10 mouse cellular contexts compared by ENCODE assay signal in genomic region chr9:60309786-60310711, GRCm38 (mm10).
A peak's percentile ranks its signal among the peaks of the same experiment; 100 is the strongest.
DNase-seq lines count a peak whose midpoint lies in the region; ATAC-seq lines count a peak whose summit lies in the region.
"Had no signal": no experiment of that assay in that cellular context is flagged by ENCODE, and none has a peak within 500 bp of the region (broad histone marks: within the 10 kb centered on the region; RNA-seq: fewer than 3 reads in every experiment).

No protein-coding gene starts in this region.

- H3K4me1 ChIP-seq in heart, embryonic 16.5 days (ENCODE audit: control insufficient read depth, insufficient read depth, low read length): no peaks in the 10 kb centered on the region
- H3K4me1 ChIP-seq in midbrain, embryonic 14.5 days (ENCODE audit: control insufficient read depth, insufficient read depth, low read length): peaks cover 18% of the 10 kb centered on the region

- H3K4me3 ChIP-seq in heart, embryonic 16.5 days (ENCODE audit: low read length): no peak overlapping the region
- no peak overlapping the region for H3K4me3 ChIP-seq in midbrain, embryonic 14.5 days (replicated peaks; ENCODE audit: low read depth, low read length)
- H3K4me3 ChIP-seq: erythroblast, embryonic 14.5 days; megakaryocyte, embryonic 14.5 days had no signal

- H3K9me3 ChIP-seq in heart, embryonic 16.5 days (replicated peaks; ENCODE audit: control insufficient read depth, low read length): no peaks in the 10 kb centered on the region
- H3K9me3 ChIP-seq in midbrain, embryonic 14.5 days (ENCODE audit: control insufficient read depth, low read length): no peaks in the 10 kb centered on the region
- H3K9me3 ChIP-seq: megakaryocyte, embryonic 14.5 days had no signal

- H3K9ac ChIP-seq in heart, embryonic 16.5 days (ENCODE audit: low read length): no peak overlapping the region
- peak overlapping the region; percentile 4; the same call in 1 of the 2 replicates for H3K9ac ChIP-seq in midbrain, embryonic 14.5 days (replicated peaks; ENCODE audit: low read length)

- H3K27ac ChIP-seq in heart, embryonic 16.5 days (ENCODE audit: low read length): no peak overlapping the region
- peak overlapping the region; percentile 57 for H3K27ac ChIP-seq in midbrain, embryonic 14.5 days (replicated peaks; ENCODE audit: low read depth, low read length)

- H3K27me3 ChIP-seq in heart, embryonic 16.5 days (ENCODE audit: control insufficient read depth, insufficient read depth, low read length): no peaks in the 10 kb centered on the region
- no peaks in the 10 kb centered on the region for H3K27me3 ChIP-seq in midbrain, embryonic 14.5 days (ENCODE audit: control insufficient read depth, insufficient read depth, low read length)

- H3K4me2 ChIP-seq in heart, embryonic 16.5 days (ENCODE audit: low read depth, low read length): no peak overlapping the region
- H3K4me2 ChIP-seq in midbrain, embryonic 14.5 days (ENCODE audit: low read length): no peak overlapping the region

- ATAC-seq in heart, embryonic 16.5 days (replicated peaks; ENCODE audit: extremely low read depth, insufficient read depth, low FRiP score): peak; percentile 41; the same call in 1 of the 2 replicates
- no peak for ATAC-seq in midbrain, embryonic 14.5 days (ENCODE audit: low FRiP score, low TSS enrichment)

- no peaks in the 10 kb centered on the region for H3K36me3 ChIP-seq in heart, embryonic 16.5 days (ENCODE audit: control insufficient read depth, insufficient read depth)
- no peaks in the 10 kb centered on the region for H3K36me3 ChIP-seq in midbrain, embryonic 14.5 days (ENCODE audit: control insufficient read depth, insufficient read depth, low read length)

- DNase-seq in layer of hippocampus, postnatal 10 days (ENCODE audit: low spot score in 2 of 2): peak; percentile 32 to 37
- DNase-seq in layer of hippocampus, adult 9-11 months: no peak
- DNase-seq in cerebellum, postnatal 25 days: peak; percentile 91 to 92
- peak; percentile 79 for DNase-seq in kidney, postnatal 14 days
- DNase-seq in midbrain, embryonic 14.5 days: peak; percentile 43
- peak; percentile 39 for DNase-seq in urinary bladder, postnatal 25 days (ENCODE audit: low spot score)
- DNase-seq in spleen, postnatal 36 days (ENCODE audit: low spot score in 2 of 2): no peak

- 61% methylated on average over 16 of the region's 16 CpGs for WGBS in heart, embryonic 16.5 days
- WGBS in midbrain, embryonic 14.5 days: 56% methylated on average over 16 of the region's 16 CpGs

Comparison
In these comparisons a context has a peak if more than half of its experiments do, and no peak if none do; other contexts are left out.
1. DNase-seq: peak in layer of hippocampus, postnatal 10 days (2 of 2), cerebellum, postnatal 25 days (2 of 2), kidney, postnatal 14 days (single experiment), midbrain, embryonic 14.5 days (single experiment) and urinary bladder, postnatal 25 days (single experiment); none in layer of hippocampus, adult 9-11 months (single experiment) and spleen, postnatal 36 days (0 of 2).